Mouse (Mus musculus): ENCODE results near the gene Usp15.

- TF ChIP-seq POLR2A (IDR thresholded peaks at IDR 0.05; ENCODE audit: borderline replicate concordance, control insufficient read depth, low read depth, low read length) (peak; percentile 95), CTCF (IDR thresholded peaks at IDR 0.05; ENCODE audit: control insufficient read depth, insufficient read depth, low read length) (no peak)
These were observed at the start of gene Usp15 for GRCm38 (mm10) chr10:123196835-123197559.

Measured in bone marrow, adult 2 months (tissue).